Mouse (Mus musculus): ENCODE data around the gene Kremen2. TPM values are rescaled to one million over a fixed set of nuclear protein-coding genes. Genes with fewer than 3 reads are reported as not detected.

The Kremen2 gene
- polyA plus RNA-seq, 1 experiment = 0.05 TPM

- TF ChIP-seq USF1 (IDR thresholded peaks at IDR 0.05; ENCODE audit: low read depth) (no peak), CEBPB (IDR thresholded peaks at IDR 0.05; ENCODE audit: low read depth) (no peak), MAX (IDR thresholded peaks at IDR 0.05) (no peak), FOSL1 (IDR thresholded peaks at IDR 0.05; ENCODE audit: insufficient read depth, low read length, poor library complexity, severe bottlenecking) (no peak), MYOD1 (IDR thresholded peaks at IDR 0.05; ENCODE audit: control insufficient read depth, insufficient read length, low read depth) (no peak), CTCF (IDR thresholded peaks at IDR 0.05; ENCODE audit: control insufficient read depth, insufficient read depth, insufficient read length) (no peak), MYOG (IDR thresholded peaks at IDR 0.05; ENCODE audit: control insufficient read depth, extremely low read depth, insufficient read length) (no peak)
- Histone ChIP-seq H3K4me3 (ENCODE audit: insufficient read depth, poor library complexity, severe bottlenecking) (no peak overlapping the region), H3K79me3 (ENCODE audit: low read depth) (no peaks in the 10 kb centered on the region), H3K79me2 (ENCODE audit: control insufficient read depth, insufficient read depth) (no peaks in the 10 kb centered on the region), H3K27me3 (ENCODE audit: control insufficient read depth, insufficient read depth, insufficient read length) (no peaks in the 10 kb centered on the region), H3K36me3 (ENCODE audit: control insufficient read depth, insufficient read depth) (peaks cover 59% of the 10 kb centered on the region), H3ac (ENCODE audit: control insufficient read depth, insufficient read length, low read depth) (no peak overlapping the region)
Observed at GRCm38 (mm10) chr17:23755689-23756088, 10.1 kb upstream of the Kremen2 start.

DNA sequence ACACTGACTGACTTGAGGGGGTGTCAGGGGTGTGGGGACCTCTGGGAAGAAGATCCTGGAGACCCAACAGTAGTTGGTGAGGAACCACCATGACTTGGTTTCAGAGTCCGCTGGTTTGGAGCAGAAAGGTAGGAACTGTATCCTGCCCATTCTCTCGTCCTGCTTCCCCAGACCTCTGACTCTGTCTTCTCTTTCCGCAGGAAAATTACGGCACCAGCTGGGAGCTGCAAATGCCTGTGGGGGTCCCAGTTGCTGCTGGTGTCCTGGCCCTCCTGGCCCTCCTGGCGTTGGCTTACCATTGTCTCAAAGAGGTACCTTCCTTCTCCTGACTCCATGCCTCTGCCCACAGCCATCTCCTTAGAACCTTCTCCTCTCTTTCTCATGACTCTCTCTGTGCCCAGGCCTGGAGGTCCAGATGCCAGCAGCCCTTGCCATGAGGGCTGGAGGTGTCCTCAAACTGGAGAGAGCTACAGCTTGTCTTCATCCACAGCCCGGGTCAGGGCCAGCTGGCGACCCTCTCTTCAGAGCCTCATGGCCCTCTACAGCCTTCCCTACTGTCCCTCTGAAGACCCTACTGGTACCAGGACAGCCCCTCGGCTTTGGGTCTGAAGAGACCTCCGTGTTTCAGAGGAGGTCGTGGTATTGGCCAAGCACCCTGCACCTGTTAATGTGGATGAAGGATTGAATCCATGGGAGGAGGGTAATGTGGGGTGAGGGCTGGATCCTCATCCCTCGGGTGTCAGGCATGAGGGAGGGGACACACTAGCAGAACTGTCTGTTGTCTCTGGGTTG, 4.0 kb upstream of the Kremen2 start:
- H3K4me3 ChIP-seq (ENCODE audit: insufficient read depth, poor library complexity, severe bottlenecking) = peak overlapping the region; percentile 2
- H3K79me2 ChIP-seq (ENCODE audit: control insufficient read depth, insufficient read depth) = no peaks in the 10 kb centered on the region
- TF ChIP-seq MAX (IDR thresholded peaks at IDR 0.05) (no peak), CEBPB (IDR thresholded peaks at IDR 0.05; ENCODE audit: low read depth) (no peak), USF1 (IDR thresholded peaks at IDR 0.05; ENCODE audit: low read depth) (no peak), MYOG (IDR thresholded peaks at IDR 0.05; ENCODE audit: control insufficient read depth, extremely low read depth, insufficient read length) (no peak), CTCF (IDR thresholded peaks at IDR 0.05; ENCODE audit: control insufficient read depth, insufficient read depth, insufficient read length) (no peak), MYOD1 (IDR thresholded peaks at IDR 0.05; ENCODE audit: control insufficient read depth, insufficient read length, low read depth) (no peak), FOSL1 (IDR thresholded peaks at IDR 0.05; ENCODE audit: insufficient read depth, low read length, poor library complexity, severe bottlenecking) (no peak)
- peaks cover 17% of the 10 kb centered on the region for H3K36me3 ChIP-seq (ENCODE audit: control insufficient read depth, insufficient read depth)
- H3K79me3 ChIP-seq (ENCODE audit: low read depth) = no peaks in the 10 kb centered on the region
- H3ac ChIP-seq (ENCODE audit: control insufficient read depth, insufficient read length, low read depth) = peak overlapping the region; percentile 26
- peaks cover 12% of the 10 kb centered on the region for H3K27me3 ChIP-seq (ENCODE audit: control insufficient read depth, insufficient read depth, insufficient read length)

DNA sequence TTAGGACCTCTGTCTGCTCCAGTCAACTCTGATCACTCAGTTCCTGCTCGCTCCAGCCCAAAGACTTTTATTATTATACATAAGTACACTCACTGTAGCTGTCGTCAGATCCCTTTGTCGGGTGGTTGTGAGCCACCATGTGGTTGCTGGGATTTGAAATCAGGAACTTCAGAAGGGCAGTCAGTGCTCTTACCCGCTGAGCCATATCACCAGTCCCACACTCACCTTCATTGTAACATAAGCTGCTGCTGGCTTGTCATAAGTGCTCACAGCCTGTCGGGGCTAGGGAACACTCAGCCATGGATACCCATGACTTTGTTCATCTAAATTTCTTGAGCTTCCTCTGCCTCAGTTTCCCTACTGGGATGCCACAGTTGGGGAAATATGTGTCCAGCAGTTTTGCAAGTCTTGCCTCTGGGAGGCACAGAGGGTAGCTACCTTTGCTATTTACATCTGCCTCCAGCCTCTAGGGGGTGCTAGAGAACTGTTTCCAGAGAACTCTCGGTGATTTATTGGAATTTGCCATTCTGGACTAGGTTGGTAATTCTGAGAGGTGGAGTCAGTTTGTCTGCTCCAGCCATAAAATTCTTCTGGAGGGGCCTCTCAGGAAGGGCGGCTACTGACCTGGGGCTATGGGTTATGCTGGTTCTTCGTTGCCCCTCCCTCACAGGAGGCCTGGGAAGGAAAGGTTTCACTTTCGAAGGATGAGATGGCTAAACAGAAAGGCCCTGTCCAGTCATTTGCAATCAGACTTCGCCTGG, 3.2 kb upstream of the Kremen2 start:
- TF ChIP-seq MAX (IDR thresholded peaks at IDR 0.05) (no peak), MYOD1 (IDR thresholded peaks at IDR 0.05; ENCODE audit: control insufficient read depth, insufficient read length, low read depth) (no peak), CTCF (IDR thresholded peaks at IDR 0.05; ENCODE audit: control insufficient read depth, insufficient read depth, insufficient read length) (no peak), FOSL1 (IDR thresholded peaks at IDR 0.05; ENCODE audit: insufficient read depth, low read length, poor library complexity, severe bottlenecking) (no peak), MYOG (IDR thresholded peaks at IDR 0.05; ENCODE audit: control insufficient read depth, extremely low read depth, insufficient read length) (no peak), CEBPB (IDR thresholded peaks at IDR 0.05; ENCODE audit: low read depth) (no peak), USF1 (IDR thresholded peaks at IDR 0.05; ENCODE audit: low read depth) (no peak)

DNA sequence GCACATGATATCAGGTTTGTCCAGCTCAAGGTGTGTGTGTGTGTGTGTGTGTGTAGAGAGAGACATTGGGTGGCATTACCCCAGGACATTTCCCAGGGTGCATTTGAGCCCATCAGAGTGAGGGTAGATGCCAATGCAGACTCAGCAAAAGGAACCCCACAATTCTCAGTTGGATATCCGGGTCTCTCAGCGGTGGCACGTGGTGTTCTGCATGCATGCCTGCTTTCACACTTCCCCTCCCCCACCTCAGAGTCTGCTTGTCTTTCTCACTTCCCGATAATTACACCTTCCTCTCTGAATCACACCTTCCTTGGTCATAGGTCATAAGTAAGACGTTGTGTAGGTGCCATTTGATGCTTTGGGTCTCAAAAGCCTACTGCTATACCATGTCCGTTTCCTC, 2.4 kb upstream of the Kremen2 start:
- Histone ChIP-seq H3K36me3 (ENCODE audit: control insufficient read depth, insufficient read depth) (peaks cover 3% of the 10 kb centered on the region), H3K79me3 (ENCODE audit: low read depth) (no peaks in the 10 kb centered on the region), H3K79me2 (ENCODE audit: control insufficient read depth, insufficient read depth) (no peaks in the 10 kb centered on the region), H3K4me3 (ENCODE audit: insufficient read depth, poor library complexity, severe bottlenecking) (no peak overlapping the region), H3ac (ENCODE audit: control insufficient read depth, insufficient read length, low read depth) (no peak overlapping the region), H3K27me3 (ENCODE audit: control insufficient read depth, insufficient read depth, insufficient read length) (peaks cover 21% of the 10 kb centered on the region)
- TF ChIP-seq CTCF (IDR thresholded peaks at IDR 0.05; ENCODE audit: control insufficient read depth, insufficient read depth, insufficient read length) (no peak), MYOD1 (IDR thresholded peaks at IDR 0.05; ENCODE audit: control insufficient read depth, insufficient read length, low read depth) (no peak), MAX (IDR thresholded peaks at IDR 0.05) (no peak), USF1 (IDR thresholded peaks at IDR 0.05; ENCODE audit: low read depth) (no peak), MYOG (IDR thresholded peaks at IDR 0.05; ENCODE audit: control insufficient read depth, extremely low read depth, insufficient read length) (no peak), FOSL1 (IDR thresholded peaks at IDR 0.05; ENCODE audit: insufficient read depth, low read length, poor library complexity, severe bottlenecking) (no peak), CEBPB (IDR thresholded peaks at IDR 0.05; ENCODE audit: low read depth) (no peak)

More for the DNA sequence above, 3.2 kb upstream of the Kremen2 start:
- Histone ChIP-seq H3K36me3 (ENCODE audit: control insufficient read depth, insufficient read depth) (peaks cover 10% of the 10 kb centered on the region), H3ac (ENCODE audit: control insufficient read depth, insufficient read length, low read depth) (peak overlapping the region; percentile 26), H3K4me3 (ENCODE audit: insufficient read depth, poor library complexity, severe bottlenecking) (peak overlapping the region; percentile 2), H3K79me3 (ENCODE audit: low read depth) (no peaks in the 10 kb centered on the region), H3K27me3 (ENCODE audit: control insufficient read depth, insufficient read depth, insufficient read length) (peaks cover 14% of the 10 kb centered on the region), H3K79me2 (ENCODE audit: control insufficient read depth, insufficient read depth) (no peaks in the 10 kb centered on the region)

DNA sequence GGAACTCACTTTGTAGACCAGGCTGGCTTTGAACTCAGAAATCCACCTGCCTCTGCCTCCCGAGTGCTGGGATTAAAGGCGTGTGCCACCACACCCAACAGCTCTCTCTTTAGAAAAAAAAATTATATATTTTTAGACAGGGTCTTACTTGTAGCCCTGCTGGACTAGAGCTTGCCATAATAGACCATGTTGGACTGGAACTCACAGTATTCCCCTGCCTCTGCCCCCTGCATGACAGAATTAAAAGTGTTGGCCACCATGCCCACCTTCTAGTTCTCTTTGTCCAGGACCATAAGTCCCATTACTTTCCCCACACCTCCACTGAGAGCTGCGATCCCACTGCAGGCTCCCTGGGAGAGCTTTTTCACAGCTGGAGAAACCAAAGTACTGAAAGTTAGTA, 1.8 kb upstream of the Kremen2 start:
- no peaks in the 10 kb centered on the region for H3K36me3 ChIP-seq (ENCODE audit: control insufficient read depth, insufficient read depth)
- no peak overlapping the region for H3ac ChIP-seq (ENCODE audit: control insufficient read depth, insufficient read length, low read depth)
- H3K79me2 ChIP-seq (ENCODE audit: control insufficient read depth, insufficient read depth) = no peaks in the 10 kb centered on the region
- H3K79me3 ChIP-seq (ENCODE audit: low read depth) = no peaks in the 10 kb centered on the region
- H3K4me3 ChIP-seq (ENCODE audit: insufficient read depth, poor library complexity, severe bottlenecking) = no peak overlapping the region
- TF ChIP-seq FOSL1 (IDR thresholded peaks at IDR 0.05; ENCODE audit: insufficient read depth, low read length, poor library complexity, severe bottlenecking) (no peak), USF1 (IDR thresholded peaks at IDR 0.05; ENCODE audit: low read depth) (no peak), MYOD1 (IDR thresholded peaks at IDR 0.05; ENCODE audit: control insufficient read depth, insufficient read length, low read depth) (no peak), CTCF (IDR thresholded peaks at IDR 0.05; ENCODE audit: control insufficient read depth, insufficient read depth, insufficient read length) (no peak), MYOG (IDR thresholded peaks at IDR 0.05; ENCODE audit: control insufficient read depth, extremely low read depth, insufficient read length) (no peak), MAX (IDR thresholded peaks at IDR 0.05) (no peak), CEBPB (IDR thresholded peaks at IDR 0.05; ENCODE audit: low read depth) (no peak)
- H3K27me3 ChIP-seq (ENCODE audit: control insufficient read depth, insufficient read depth, insufficient read length) = peaks cover 27% of the 10 kb centered on the region

Measured in C2C12 (cell line).